8 mouse cellular contexts compared by ENCODE assay signal in genomic region chr6:5390952-5391351, GRCm38 (mm10). TPM values are rescaled to one million over a fixed set of nuclear protein-coding genes. Genes with fewer than 3 reads are reported as not detected.
DNase-seq lines count a peak whose midpoint lies in the region; ATAC-seq and TF ChIP-seq lines count a peak whose summit lies in the region.

No protein-coding gene starts in this region.

- TF ChIP-seq CTCF in embryonic fibroblast, embryonic 13.5 days (IDR thresholded peaks at IDR 0.05; ENCODE audit: borderline replicate concordance, insufficient read depth, low read length) = no peak
- no peak for TF ChIP-seq CTCF in midbrain, postnatal 0 days (IDR thresholded peaks at IDR 0.05)

- peaks cover 44% of the 10 kb centered on the region for H3K4me1 ChIP-seq in heart, embryonic 13.5 days
- no peaks in the 10 kb centered on the region for H3K4me1 ChIP-seq in embryonic fibroblast, embryonic 13.5 days (ENCODE audit: control insufficient read depth, insufficient read depth, low read length)
- no peaks in the 10 kb centered on the region for H3K4me1 ChIP-seq in intestine, embryonic 16.5 days (ENCODE audit: control insufficient read depth, insufficient read depth, low read length)
- no peaks in the 10 kb centered on the region for H3K4me1 ChIP-seq in midbrain, postnatal 0 days (ENCODE audit: insufficient read depth, low read length)

- H3K4me2 ChIP-seq in heart, embryonic 13.5 days = peak overlapping the region; percentile 74
- peak overlapping the region; percentile 37; the same call in 1 of the 2 replicates for H3K4me2 ChIP-seq in intestine, embryonic 16.5 days (ENCODE audit: low read depth, low read length)
- H3K4me2 ChIP-seq in midbrain, postnatal 0 days (ENCODE audit: low read depth, low read length, poor library complexity, severe bottlenecking) = peak overlapping the region; percentile 6

- peak overlapping the region; percentile 78 for H3K9ac ChIP-seq in heart, embryonic 13.5 days
- peak overlapping the region; percentile 51; the same call in 1 of the 2 replicates for H3K9ac ChIP-seq in intestine, embryonic 16.5 days (ENCODE audit: low read depth, low read length)
- 0 out of 2 replicates have a peak overlapping the region, but pooled peaks have one; percentile 13 for H3K9ac ChIP-seq in midbrain, postnatal 0 days (replicated peaks; ENCODE audit: low read length, poor library complexity, severe bottlenecking)

- peak overlapping the region; percentile 88 for H3K27ac ChIP-seq in heart, embryonic 13.5 days (replicated peaks)
- no peak overlapping the region for H3K27ac ChIP-seq in embryonic fibroblast, embryonic 13.5 days (ENCODE audit: insufficient read depth, low read length)
- no peak overlapping the region for H3K27ac ChIP-seq in intestine, embryonic 16.5 days (ENCODE audit: low read length)
- no peak overlapping the region for H3K27ac ChIP-seq in midbrain, postnatal 0 days (ENCODE audit: low read depth, low read length)

- intact Hi-C loops in heart, postnatal 14 days (cut with DNase I) = loop anchor here (5.0 kb wide), 1 partner anchor 644 kb away; the partner anchor contains the start of genes Peg10 and Sgce

- no peaks in the 10 kb centered on the region for H3K36me3 ChIP-seq in heart, embryonic 13.5 days
- H3K36me3 ChIP-seq in intestine, embryonic 16.5 days (ENCODE audit: control insufficient read depth, insufficient read depth, low read length) = no peaks in the 10 kb centered on the region
- H3K36me3 ChIP-seq in midbrain, postnatal 0 days (ENCODE audit: insufficient read depth, low read length) = no peaks in the 10 kb centered on the region

- no peak for TF ChIP-seq POLR2A in embryonic fibroblast, embryonic 13.5 days (IDR thresholded peaks at IDR 0.05; ENCODE audit: low read depth, low read length)

- no peaks in the 10 kb centered on the region for H3K27me3 ChIP-seq in heart, embryonic 13.5 days (replicated peaks)
- no peaks in the 10 kb centered on the region for H3K27me3 ChIP-seq in intestine, embryonic 16.5 days (replicated peaks; ENCODE audit: control insufficient read depth, insufficient read depth, low read length)
- peaks cover 2% of the 10 kb centered on the region; the same call in 1 of the 2 replicates for H3K27me3 ChIP-seq in midbrain, postnatal 0 days (ENCODE audit: insufficient read depth, low read length)

- no peak for ATAC-seq in heart, embryonic 13.5 days (ENCODE audit: extremely low read depth, insufficient number of reproducible peaks, low FRiP score, low TSS enrichment)
- no peak for ATAC-seq in intestine, embryonic 16.5 days
- ATAC-seq in midbrain, postnatal 0 days (ENCODE audit: low FRiP score) = no peak

- peak overlapping the region; percentile 55 for H3K4me3 ChIP-seq in heart, embryonic 13.5 days
- peak overlapping the region; percentile 34; the same call in 1 of the 2 replicates for H3K4me3 ChIP-seq in embryonic fibroblast, embryonic 13.5 days (ENCODE audit: insufficient read depth, low read length)
- H3K4me3 ChIP-seq in intestine, embryonic 16.5 days (ENCODE audit: low read length) = peak overlapping the region; percentile 28; the same call in 1 of the 2 replicates
- no peak overlapping the region; the same call in 1 of the 2 replicates for H3K4me3 ChIP-seq in midbrain, postnatal 0 days (ENCODE audit: low read depth, low read length)

- no peak for DNase-seq in heart, postnatal 14 days
- DNase-seq in midbrain, postnatal 0 days (ENCODE audit: low spot score) = no peak
- DNase-seq in urinary bladder, adult 18-20 months (ENCODE audit: low spot score in 2 of 2) = no peak
- DNase-seq in cerebellum, adult 11-12 months = no peak
- DNase-seq in adrenal gland, postnatal 4 days (ENCODE audit: low spot score in 2 of 2) = no peak

- WGBS in heart, embryonic 13.5 days = 14% methylated on average over 10 of the region's 10 CpGs
- 36% methylated on average over 10 of the region's 10 CpGs for WGBS in intestine, embryonic 16.5 days
- 19% methylated on average over 10 of the region's 10 CpGs for WGBS in midbrain, postnatal 0 days

- no peaks in the 10 kb centered on the region for H3K9me3 ChIP-seq in heart, embryonic 13.5 days
- no peaks in the 10 kb centered on the region for H3K9me3 ChIP-seq in intestine, embryonic 16.5 days (ENCODE audit: control insufficient read depth, low read length)
- no peaks in the 10 kb centered on the region for H3K9me3 ChIP-seq in midbrain, postnatal 0 days (ENCODE audit: low read length)

RNA-seq across cellular contexts. Expression of gene Asb4, which starts 7.8 kb away (rescaled TPM):
- polyA plus RNA-seq in heart, embryonic 13.5 days (2015; fragmentation: Nextera tagmentation; extraction: Ambion mirVana) = 31.4 and 34.1 TPM in 2 replicates
- 1 to 10 TPM; 6.8 to 8.2 TPM for total RNA-seq in heart, postnatal 14 days (2021)
- 3.8 and 4.4 TPM in 2 replicates for polyA plus RNA-seq in embryonic fibroblast, embryonic 13.5 days (2011; ENCODE audit: insufficient read length, low read depth, missing spikeins)
- 11.5 and 14.0 TPM in 2 replicates for polyA plus RNA-seq in intestine, embryonic 16.5 days (2015; fragmentation: Nextera tagmentation; extraction: Ambion mirVana)
- 9.0 and 9.7 TPM in 2 replicates for total RNA-seq in midbrain, postnatal 0 days (2014; rRNA removed)
- 15.4 and 23.0 TPM in 2 replicates for polyA plus RNA-seq in midbrain, postnatal 0 days (2015; fragmentation: Nextera tagmentation; extraction: Ambion mirVana)
- 10 to 100 TPM; 12.2 to 12.4 TPM for total RNA-seq in adrenal gland, postnatal 4 days (2021)

Comparison
In these comparisons a context has a peak if more than half of its experiments do, and no peak if none do; other contexts are left out.
1. H3K4me2 ChIP-seq: peak in every context shown above with its lines; median percentile 74 in heart, embryonic 13.5 days; 37 in intestine, embryonic 16.5 days; 6 in midbrain, postnatal 0 days.
2. H3K9ac ChIP-seq: peak in every context shown above with its lines; median percentile 78 in heart, embryonic 13.5 days; 51 in intestine, embryonic 16.5 days; 13 in midbrain, postnatal 0 days.